Mouse (Mus musculus) midbrain, embryonic 12.5 days (tissue): ENCODE results near the gene Tulp1. TPM values are rescaled to one million over a fixed set of nuclear protein-coding genes. Genes with fewer than 3 reads are reported as not detected.

Experiments
- ATAC-seq: fragments of 200-750 bp; cut with Nextera tagmentation; 2 replicates; pipeline ENCODE4 v1.8.0; 2017; ENCODE audit warnings: low read depth, moderate TSS enrichment, moderate library complexity; ENCODE audit not compliant: low FRiP score
- H3K27ac ChIP-seq: fragments of 300-500 bp; sonication (generic); replicated peaks from 2 replicates; pipeline ENCODE4 v1.5.1; 2016; ENCODE audit warnings: mild to moderate bottlenecking
- H3K27me3 ChIP-seq: fragments of 300-500 bp; sonication (generic); 2 replicates; pipeline ENCODE4 v1.6.1; 2016; ENCODE audit warnings: mild to moderate bottlenecking
- H3K36me3 ChIP-seq: fragments of 300-500 bp; sonication (generic); 2 replicates; pipeline ENCODE4 v1.6.1; 2016
- H3K4me1 ChIP-seq: fragments of 300-500 bp; sonication (generic); 2 replicates; pipeline ENCODE4 v1.6.1; 2016
- H3K4me2 ChIP-seq: fragments of 300-500 bp; sonication (generic); replicated peaks from 2 replicates; pipeline ENCODE4 v1.6.1; 2016; ENCODE audit warnings: mild to moderate bottlenecking, moderate library complexity
- H3K4me3 ChIP-seq: fragments of 300-500 bp; sonication (generic); 2 replicates; pipeline ENCODE4 v1.5.1; 2016; ENCODE audit warnings: mild to moderate bottlenecking
- H3K9ac ChIP-seq: fragments of 300-500 bp; sonication (generic); replicated peaks from 2 replicates; pipeline ENCODE4 v1.6.1; 2016; ENCODE audit warnings: mild to moderate bottlenecking, moderate library complexity
- H3K9me3 ChIP-seq: fragments of 300-500 bp; sonication (generic); 2 replicates; pipeline ENCODE4 v1.6.1; 2016; ENCODE audit warnings: mild to moderate bottlenecking
- WGBS: fragments of 180-500 bp; shearing (Covaris S2); methylation state at CpG from one replicate; pipeline ENCODE4 v1.1.7; 2016; 5-methylcytosine and 5-hydroxymethylcytosine counted together
- polyA plus RNA-seq: library from polyadenylated mRNA; unstranded; fragments of >200 nt; fragmentation: Nextera tagmentation; extraction: Ambion mirVana; gene quantifications from 2 replicates; pipeline ENCODE4 v1.2.1, GENCODE M21; 2016

The Tulp1 gene
- polyA plus RNA-seq, 1 experiment from 2014 or later = 5.1 TPM

DNA sequence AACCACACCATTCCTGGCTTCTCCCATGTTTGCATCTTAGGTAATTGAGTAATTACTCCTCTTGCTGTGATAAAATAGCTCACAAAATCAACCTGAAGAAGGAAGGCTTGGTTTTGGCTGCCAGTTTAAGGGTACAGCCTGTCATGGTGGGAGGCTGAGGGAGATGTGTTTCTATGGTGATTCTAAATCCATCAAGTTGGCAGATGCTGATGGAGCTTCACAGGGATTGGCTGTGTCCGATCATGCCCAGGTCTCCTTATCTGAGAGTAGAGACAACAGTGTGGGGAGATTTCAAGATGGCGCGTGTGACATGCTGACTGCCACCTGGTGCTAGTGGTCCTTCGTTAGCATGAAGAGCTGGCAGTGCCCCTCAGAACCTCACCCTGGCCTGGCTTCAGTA, 43.3 kb downstream of the Tulp1 start:
- peaks cover 49% of the 10 kb centered on the region for H3K36me3 ChIP-seq

DNA sequence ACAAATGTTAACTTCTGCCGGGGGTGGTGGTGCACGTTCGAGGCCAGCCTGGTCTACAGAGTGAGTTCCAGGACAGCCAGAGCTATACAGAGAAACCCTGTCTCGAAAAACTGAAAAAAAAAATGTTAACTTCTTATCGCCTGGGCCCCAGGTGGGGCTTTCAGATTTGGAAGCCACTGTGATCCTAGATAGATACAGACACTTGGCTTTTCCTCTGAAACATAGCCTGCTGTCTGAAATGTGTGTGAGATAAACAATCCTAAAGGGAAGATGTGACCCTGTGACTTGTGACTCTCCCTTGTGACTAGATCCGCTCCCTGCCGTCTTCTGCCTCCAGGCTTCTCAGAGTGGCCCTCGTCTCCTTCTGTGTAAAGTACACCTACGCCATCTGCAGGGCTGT, 47.3 kb downstream of the Tulp1 start:
- H3K9ac ChIP-seq = no peak overlapping the region
- ATAC-seq = no peak
- peaks cover 46% of the 10 kb centered on the region for H3K36me3 ChIP-seq
- no peak overlapping the region for H3K4me2 ChIP-seq
- no peak overlapping the region for H3K27ac ChIP-seq
- no peaks in the 10 kb centered on the region for H3K9me3 ChIP-seq
- no peaks in the 10 kb centered on the region for H3K27me3 ChIP-seq
- no peak overlapping the region for H3K4me3 ChIP-seq
- peaks cover 17% of the 10 kb centered on the region for H3K4me1 ChIP-seq
- WGBS = 89% methylated on average over 9 of the region's 9 CpGs

More for the DNA sequence above, 43.3 kb downstream of the Tulp1 start:
- ATAC-seq = no peak
- no peak overlapping the region for H3K9ac ChIP-seq
- H3K4me1 ChIP-seq = no peaks in the 10 kb centered on the region
- no peak overlapping the region for H3K4me2 ChIP-seq
- no peaks in the 10 kb centered on the region for H3K9me3 ChIP-seq
- no peak overlapping the region for H3K4me3 ChIP-seq
- no peak overlapping the region for H3K27ac ChIP-seq
- no peaks in the 10 kb centered on the region for H3K27me3 ChIP-seq
- 96% methylated on average over 4 of the region's 4 CpGs for WGBS

DNA sequence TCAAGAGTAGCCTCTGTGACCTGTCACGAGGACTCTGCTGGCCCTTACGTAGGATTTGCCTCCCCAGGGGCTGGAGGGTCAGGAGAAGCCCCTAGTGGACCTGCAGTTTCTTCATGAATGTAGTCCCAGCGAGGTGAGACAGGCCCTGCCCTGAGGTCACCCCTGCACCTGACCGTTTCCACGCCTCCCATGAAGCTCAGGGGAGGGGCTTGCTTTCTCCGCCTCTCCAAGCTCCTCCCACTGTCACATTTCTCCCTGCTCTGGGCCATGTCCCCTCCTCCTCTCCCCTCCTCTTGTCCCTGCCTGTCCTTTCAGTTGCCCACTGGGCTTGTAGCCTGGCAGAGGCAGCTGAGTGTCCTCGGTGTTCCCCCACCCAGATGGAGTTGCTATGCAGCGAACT, 47.9 kb downstream of the Tulp1 start:
- no peak overlapping the region for H3K4me3 ChIP-seq
- H3K9ac ChIP-seq = no peak overlapping the region
- H3K4me1 ChIP-seq = peaks cover 19% of the 10 kb centered on the region
- H3K4me2 ChIP-seq = no peak overlapping the region
- H3K9me3 ChIP-seq = no peaks in the 10 kb centered on the region
- H3K36me3 ChIP-seq = peaks cover 41% of the 10 kb centered on the region
- H3K27ac ChIP-seq = no peak overlapping the region
- WGBS = 53% methylated on average over 8 of the region's 8 CpGs
- no peaks in the 10 kb centered on the region for H3K27me3 ChIP-seq
- ATAC-seq = no peak

DNA sequence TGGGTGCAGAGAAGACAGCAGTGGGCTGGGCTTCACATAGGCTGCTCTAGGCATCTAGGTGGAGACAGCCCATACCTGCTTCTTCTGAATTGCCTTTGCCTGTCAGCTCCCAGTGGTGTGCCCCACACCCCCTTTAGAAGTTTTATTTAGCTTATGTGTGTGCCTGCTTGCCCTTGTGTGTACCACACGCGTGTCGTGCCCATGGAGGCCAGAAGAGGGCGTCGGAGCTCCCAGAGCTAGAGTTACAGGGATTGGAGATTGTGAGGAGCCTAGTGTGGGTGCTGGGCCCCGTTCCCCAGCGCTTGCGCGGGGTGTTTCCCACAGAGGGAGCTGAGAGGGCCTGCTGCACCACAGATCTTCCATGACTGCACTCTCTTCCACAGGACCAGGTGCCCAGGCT, 48.5 kb downstream of the Tulp1 start:
- ATAC-seq = no peak
- Histone ChIP-seq H3K27ac (no peak overlapping the region), H3K4me2 (no peak overlapping the region), H3K4me3 (no peak overlapping the region), H3K36me3 (peaks cover 38% of the 10 kb centered on the region), H3K27me3 (no peaks in the 10 kb centered on the region), H3K9ac (no peak overlapping the region), H3K4me1 (peaks cover 19% of the 10 kb centered on the region), H3K9me3 (no peaks in the 10 kb centered on the region)
- 90% methylated on average over 9 of the region's 9 CpGs for WGBS

DNA sequence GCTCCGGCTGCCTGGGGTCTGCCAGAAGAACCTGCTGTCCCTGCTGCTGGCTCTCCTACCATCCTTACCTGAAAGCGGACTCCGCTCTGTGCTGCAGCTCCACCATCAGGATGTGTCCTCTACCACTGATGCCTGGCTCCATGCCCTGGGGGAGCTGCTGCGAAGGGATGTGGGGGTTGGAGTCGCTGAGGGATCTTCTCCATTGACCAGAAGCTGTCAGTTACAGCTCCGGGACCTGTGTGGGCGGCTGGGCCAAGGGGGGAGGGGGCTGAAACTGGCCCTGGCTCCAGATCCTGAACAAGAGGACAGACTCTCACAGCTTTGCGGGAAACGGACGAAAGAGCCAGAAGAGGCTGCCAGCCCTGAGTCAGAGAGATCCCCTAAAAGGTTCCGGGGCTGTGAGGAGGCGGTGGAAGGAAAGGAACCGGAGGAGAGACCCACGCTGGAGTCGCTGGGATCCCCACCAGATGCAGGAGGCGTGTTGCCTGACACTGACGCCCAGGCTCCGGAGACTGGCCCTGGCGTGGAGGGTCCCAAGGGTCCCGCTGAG, 49.3 kb downstream of the Tulp1 start:
- Histone ChIP-seq H3K4me2 (no peak overlapping the region), H3K9me3 (no peaks in the 10 kb centered on the region), H3K9ac (peak overlapping the region; percentile 31), H3K27ac (no peak overlapping the region), H3K27me3 (no peaks in the 10 kb centered on the region), H3K4me3 (no peak overlapping the region), H3K36me3 (peaks cover 34% of the 10 kb centered on the region), H3K4me1 (peaks cover 19% of the 10 kb centered on the region)
- 91% methylated on average over 20 of the region's 20 CpGs for WGBS
- ATAC-seq = no peak

DNA sequence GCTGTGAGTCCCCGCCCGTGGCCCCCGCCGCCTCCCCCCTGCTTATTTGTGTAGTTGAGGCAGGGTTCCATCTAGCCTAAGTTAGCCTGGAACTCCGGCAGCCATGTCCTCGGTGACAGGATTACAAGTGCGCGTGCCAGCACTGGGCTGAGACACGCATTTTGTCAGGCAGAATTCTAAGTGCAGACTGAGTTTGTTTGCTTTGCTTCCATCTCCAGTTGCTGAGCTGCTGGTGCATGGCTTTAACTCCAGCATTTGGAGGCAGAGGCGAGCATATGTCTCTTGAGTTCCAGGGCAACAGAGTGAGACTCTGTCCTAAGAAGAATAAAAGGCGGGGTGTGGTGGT, 51.2 kb downstream of the Tulp1 start:
- H3K9me3 ChIP-seq = no peaks in the 10 kb centered on the region
- H3K4me3 ChIP-seq = peak overlapping the region; percentile 72
- H3K9ac ChIP-seq = peak overlapping the region; percentile 78
- H3K4me2 ChIP-seq = peak overlapping the region; percentile 72
- ATAC-seq = peak; percentile 39
- H3K4me1 ChIP-seq = peaks cover 19% of the 10 kb centered on the region
- H3K36me3 ChIP-seq = peaks cover 31% of the 10 kb centered on the region
- WGBS = 2% methylated on average over 11 of the region's 11 CpGs
- peak overlapping the region; percentile 79 for H3K27ac ChIP-seq
- H3K27me3 ChIP-seq = no peaks in the 10 kb centered on the region

DNA sequence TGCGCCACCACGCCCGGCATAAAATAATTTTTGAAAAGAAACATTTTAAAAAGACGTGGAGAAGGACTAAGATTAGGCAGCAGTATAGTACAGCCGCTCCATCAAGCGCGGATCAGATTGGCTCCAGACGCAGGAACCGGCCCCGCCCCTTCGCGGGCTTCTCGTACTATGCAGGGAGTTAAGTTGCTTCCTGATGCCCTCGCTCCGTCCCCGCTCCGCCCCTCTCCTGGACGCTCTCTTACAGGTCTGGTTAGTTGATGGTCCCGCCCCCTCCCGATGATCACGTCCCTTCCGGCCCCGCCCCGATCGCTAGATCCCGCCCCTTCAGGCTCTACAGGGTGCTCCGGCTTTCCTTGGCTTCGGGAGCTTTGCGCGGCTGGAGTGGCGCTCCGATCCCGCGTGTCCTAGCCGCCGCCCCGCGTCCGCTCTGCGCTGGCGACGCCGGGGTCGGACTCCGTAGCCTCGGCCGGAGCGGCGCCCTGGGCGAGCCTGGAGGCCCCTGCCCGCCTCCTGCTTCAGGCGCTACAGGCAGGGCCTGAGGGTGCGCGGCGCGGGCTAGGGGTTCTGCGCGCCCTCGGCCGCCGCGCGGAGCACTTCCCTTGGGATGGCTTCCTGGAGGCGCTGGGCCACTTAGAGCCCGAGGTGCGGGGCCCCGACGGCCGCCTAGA, 51.7 kb downstream of the Tulp1 start, which contains the start of gene Fance:
TSS of gene Fance (plus strand) at position 308 of the 668 bp plus-strand sequence.
- H3K4me1 ChIP-seq = peaks cover 19% of the 10 kb centered on the region
- no peaks in the 10 kb centered on the region for H3K9me3 ChIP-seq
- H3K27ac ChIP-seq = peak within 1 kb of the TSS; percentile 79
- peaks cover 1% of the 10 kb centered on the region; the same call in 1 of the 2 replicates for H3K27me3 ChIP-seq
- peak within 1 kb of the TSS; percentile 78 for H3K9ac ChIP-seq
- peak within 1 kb of the TSS; percentile 72 for H3K4me2 ChIP-seq
- H3K36me3 ChIP-seq = peaks cover 27% of the 10 kb centered on the region
- peak; percentile 98 for ATAC-seq
- under 1% methylated on average over 69 of the region's 69 CpGs for WGBS
- peak within 1 kb of the TSS; percentile 72 for H3K4me3 ChIP-seq

DNA sequence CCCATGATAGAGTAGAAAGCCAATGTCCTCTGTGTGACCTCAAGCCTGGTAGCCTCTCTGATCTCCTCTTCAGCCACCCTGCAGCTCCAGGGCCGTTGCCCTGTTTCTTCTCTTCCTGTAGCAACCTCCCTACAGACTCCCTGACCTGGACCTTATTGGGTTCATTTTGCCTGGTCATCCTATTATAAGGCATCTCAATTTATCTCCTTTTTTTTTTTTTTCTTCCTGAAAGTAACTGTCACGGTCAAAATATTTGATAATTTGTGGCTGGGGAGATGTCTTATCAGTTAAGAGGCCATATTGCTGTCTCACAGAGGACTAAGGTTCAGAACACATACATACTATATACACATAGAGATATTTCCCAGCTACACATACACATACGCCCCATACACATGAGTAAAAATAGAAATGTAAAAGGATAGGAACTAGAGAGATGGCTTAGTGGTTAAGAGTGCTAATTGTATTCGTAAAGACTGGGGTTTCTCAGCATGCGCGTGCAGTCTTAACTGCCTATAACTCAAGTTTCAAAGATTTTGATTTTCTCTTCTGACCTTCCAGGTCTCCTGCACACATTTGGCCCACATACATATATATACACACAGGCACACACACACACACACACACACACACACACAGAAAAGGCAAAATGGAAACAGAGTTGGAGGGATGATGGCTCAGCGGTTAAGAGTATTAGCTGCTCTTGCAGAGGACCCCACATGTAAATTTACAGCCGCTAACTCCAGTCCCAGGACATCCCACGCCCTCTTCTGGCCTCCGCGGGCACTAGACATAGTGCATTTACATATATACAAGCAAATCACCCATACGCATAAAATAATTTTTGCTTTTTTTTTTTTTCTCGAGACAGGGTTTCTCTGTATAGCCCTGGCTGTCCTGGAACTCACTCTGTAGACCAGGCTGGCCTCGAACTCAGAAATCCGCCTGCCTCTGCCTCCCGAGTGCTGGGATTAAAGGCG, 52.5 kb downstream of the Tulp1 start:
- no peak overlapping the region for H3K9ac ChIP-seq
- H3K27me3 ChIP-seq = peaks cover 3% of the 10 kb centered on the region; the same call in 1 of the 2 replicates
- peak; percentile 11 for ATAC-seq
- H3K4me3 ChIP-seq = peak overlapping the region; percentile 72
- peaks cover 19% of the 10 kb centered on the region for H3K4me1 ChIP-seq
- peaks cover 20% of the 10 kb centered on the region for H3K36me3 ChIP-seq
- 27% methylated on average over 17 of the region's 17 CpGs for WGBS
- peak overlapping the region; percentile 72 for H3K4me2 ChIP-seq
- no peak overlapping the region for H3K27ac ChIP-seq
- H3K9me3 ChIP-seq = no peaks in the 10 kb centered on the region

DNA sequence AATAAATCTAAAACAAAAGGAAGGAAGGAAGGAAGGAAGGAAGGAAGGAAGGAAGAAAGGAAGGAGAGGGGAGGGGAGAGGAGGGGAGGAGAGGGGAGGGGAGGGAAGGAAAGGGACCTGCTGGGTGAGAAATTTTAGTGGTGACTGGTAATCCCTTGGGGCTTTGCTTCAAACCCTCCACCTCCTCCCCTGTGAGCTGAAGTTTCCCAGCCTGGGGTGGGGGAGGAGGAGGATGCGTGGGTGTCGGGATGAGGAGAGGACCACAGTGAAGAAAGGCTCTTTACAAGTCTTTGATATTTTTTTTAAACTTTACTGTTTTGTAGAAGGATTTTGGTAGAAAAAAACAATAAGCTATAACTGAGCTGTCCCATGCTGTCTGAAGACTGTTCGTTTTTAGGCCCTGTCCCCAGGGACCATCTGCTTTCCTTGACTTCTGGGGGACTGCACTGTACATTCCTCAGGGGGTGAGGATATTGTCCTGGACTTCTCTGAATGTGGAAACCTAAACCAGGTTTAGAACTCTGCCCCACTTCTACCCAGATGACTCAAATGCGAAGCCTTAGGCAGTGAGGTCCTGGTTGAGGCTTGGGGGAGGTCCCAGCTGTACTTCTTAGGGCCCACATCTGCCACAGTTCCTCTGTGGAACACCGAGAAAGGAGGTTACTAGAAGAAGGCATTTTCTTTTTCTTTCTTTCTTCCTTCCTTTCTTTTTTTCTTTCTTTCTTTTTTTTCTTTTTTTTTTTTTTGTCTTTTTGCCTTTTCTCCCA, 53.5 kb downstream of the Tulp1 start:
- Histone ChIP-seq H3K27me3 (peaks cover 3% of the 10 kb centered on the region; the same call in 1 of the 2 replicates), H3K4me3 (no peak overlapping the region), H3K36me3 (peaks cover 10% of the 10 kb centered on the region), H3K9me3 (no peaks in the 10 kb centered on the region), H3K9ac (no peak overlapping the region), H3K4me2 (no peak overlapping the region), H3K27ac (no peak overlapping the region), H3K4me1 (peaks cover 19% of the 10 kb centered on the region)
- no peak for ATAC-seq
- WGBS = 80% methylated on average over 5 of the region's 5 CpGs

DNA sequence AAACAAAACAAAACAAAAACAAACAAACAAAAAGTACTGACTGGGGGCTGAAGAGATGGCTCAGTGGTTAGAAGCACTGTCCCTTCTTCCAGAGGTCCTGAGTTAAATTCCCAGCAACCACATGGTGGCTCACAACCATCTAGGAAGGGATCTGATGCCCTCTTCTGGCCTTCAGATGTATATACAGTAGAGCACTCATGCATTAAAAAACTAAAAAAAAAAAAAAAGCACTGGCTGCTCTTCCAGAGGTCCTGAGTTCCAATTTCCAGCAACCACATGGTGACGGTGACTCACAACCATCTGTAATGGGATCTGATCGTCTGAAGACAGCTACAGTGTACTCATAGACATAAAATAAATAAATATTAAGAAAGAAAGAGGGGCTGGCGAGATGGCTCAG, 54.2 kb downstream of the Tulp1 start:
- WGBS = 80% methylated on average over 3 of the region's 3 CpGs

More for the DNA sequence above, 54.2 kb downstream of the Tulp1 start:
- Histone ChIP-seq H3K4me3 (no peak overlapping the region), H3K27ac (no peak overlapping the region), H3K4me2 (no peak overlapping the region), H3K4me1 (peaks cover 19% of the 10 kb centered on the region), H3K9ac (no peak overlapping the region), H3K9me3 (no peaks in the 10 kb centered on the region), H3K36me3 (peaks cover 3% of the 10 kb centered on the region; the same call in 1 of the 2 replicates), H3K27me3 (peaks cover 3% of the 10 kb centered on the region; the same call in 1 of the 2 replicates)
- no peak for ATAC-seq
